Mouse (Mus musculus): ENCODE data around the gene AI661453.

DNA sequence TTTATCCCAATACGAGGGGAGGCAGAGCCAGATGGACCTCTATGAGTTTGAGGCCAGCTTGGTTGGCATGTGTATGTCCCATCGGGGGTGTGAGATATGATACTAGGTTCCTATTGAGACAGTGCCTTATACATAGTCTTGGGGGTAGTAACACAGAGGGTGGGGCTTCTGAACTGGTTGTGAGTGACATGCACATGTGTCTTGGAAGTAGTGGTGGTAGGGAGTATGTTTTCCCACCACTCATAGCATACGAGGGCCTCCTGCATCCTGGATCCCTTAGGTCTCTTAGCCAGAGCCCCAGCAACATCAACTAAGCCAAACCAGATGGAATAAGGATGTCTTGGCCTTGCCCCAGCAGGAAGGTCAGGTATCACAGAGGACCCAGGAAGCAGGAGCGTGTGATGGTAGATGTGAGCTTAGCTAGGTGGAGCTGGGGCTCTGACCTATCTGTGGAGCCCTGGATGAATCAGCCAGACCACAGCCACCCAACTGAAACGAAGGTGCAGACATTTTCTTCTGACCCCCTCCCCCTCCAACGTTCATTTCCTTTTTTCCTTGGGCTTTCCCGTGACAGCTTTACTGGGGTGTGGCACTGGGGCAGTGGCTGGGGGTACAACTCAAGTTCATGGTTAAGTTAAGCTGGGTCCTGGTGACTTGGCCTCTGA, 78.9 kb downstream of the AI661453 start:
- TF ChIP-seq POLR2A (IDR thresholded peaks at IDR 0.05; ENCODE audit: insufficient read depth, low read length) (no peak), CTCF (IDR thresholded peaks at IDR 0.05; ENCODE audit: low read depth, low read length) (no peak), EP300 (IDR thresholded peaks at IDR 0.05; ENCODE audit: insufficient read depth, low read depth, low read length) (no peak)

Measured in ES-Bruce4 (cell line).